Mouse (Mus musculus): ENCODE data around the gene Slitrk1. TPM values are rescaled to one million over a fixed set of nuclear protein-coding genes. Genes with fewer than 3 reads are reported as not detected.

Gene Slitrk1
- polyA plus RNA-seq, 1 experiment: 0.20 TPM

- Histone ChIP-seq H3K36me3 (ENCODE audit: control insufficient read depth, insufficient read depth) (no peaks in the 10 kb centered on the region), H3K79me2 (ENCODE audit: control insufficient read depth, insufficient read depth) (no peaks in the 10 kb centered on the region), H3ac (ENCODE audit: control insufficient read depth, insufficient read length) (no peak overlapping the region), H3K27me3 (ENCODE audit: control insufficient read depth, insufficient read depth, insufficient read length) (no peaks in the 10 kb centered on the region), H3K4me3 (peak overlapping the region; percentile 18), H3K4me2 (ENCODE audit: low read depth) (peak overlapping the region; percentile 66)
- TF ChIP-seq POLR2A (IDR thresholded peaks at IDR 0.05; ENCODE audit: insufficient read length, low read depth) (no peak), SRF (IDR thresholded peaks at IDR 0.05; ENCODE audit: control insufficient read depth, insufficient read length, low read depth) (no peak), TCF3 (IDR thresholded peaks at IDR 0.05; ENCODE audit: insufficient read length, low read depth) (no peak), E2F4 (IDR thresholded peaks at IDR 0.05; ENCODE audit: insufficient read depth) (no peak), TCF12 (IDR thresholded peaks at IDR 0.05; ENCODE audit: insufficient read depth, poor library complexity, severe bottlenecking) (no peak), MAX (IDR thresholded peaks at IDR 0.05; ENCODE audit: low read depth) (no peak), USF1 (IDR thresholded peaks at IDR 0.05; ENCODE audit: low read depth) (no peak), POLR2AphosphoS2 (IDR thresholded peaks at IDR 0.05; ENCODE audit: insufficient read length, low read depth) (no peak), MYOD1 (IDR thresholded peaks at IDR 0.05; ENCODE audit: control insufficient read depth in 1 of 3, insufficient read length in 2 of 3, low read depth in 2 of 3) (no peak), CEBPB (IDR thresholded peaks at IDR 0.05; ENCODE audit: insufficient read depth, poor library complexity, severe bottlenecking) (no peak), MYOG (IDR thresholded peaks at IDR 0.05; ENCODE audit: control insufficient read depth in 1 of 3, insufficient read depth in 1 of 3, insufficient read length in 2 of 3, low read depth in 2 of 3) (no peak), REST (IDR thresholded peaks at IDR 0.05; ENCODE audit: insufficient read depth, insufficient read length) (no peak)
Observed at GRCm38 (mm10) chr14:108911138-108911841, 2.7 kb downstream of the Slitrk1 start.

- no peaks in the 10 kb centered on the region for H3K79me2 ChIP-seq (ENCODE audit: control insufficient read depth, insufficient read depth)
- H3K36me3 ChIP-seq (ENCODE audit: control insufficient read depth, insufficient read depth): no peaks in the 10 kb centered on the region
- peak overlapping the region; percentile 66 for H3K4me2 ChIP-seq (ENCODE audit: low read depth)
- H3K27me3 ChIP-seq (ENCODE audit: control insufficient read depth, insufficient read depth, insufficient read length): no peaks in the 10 kb centered on the region
- H3ac ChIP-seq (ENCODE audit: control insufficient read depth, insufficient read length): no peak overlapping the region
- peak overlapping the region; percentile 18 for H3K4me3 ChIP-seq
- TF ChIP-seq REST (IDR thresholded peaks at IDR 0.05; ENCODE audit: insufficient read depth, insufficient read length) (no peak), USF1 (IDR thresholded peaks at IDR 0.05; ENCODE audit: low read depth) (no peak), TCF3 (IDR thresholded peaks at IDR 0.05; ENCODE audit: insufficient read length, low read depth) (no peak), MYOD1 (IDR thresholded peaks at IDR 0.05; ENCODE audit: control insufficient read depth in 1 of 3, insufficient read length in 2 of 3, low read depth in 2 of 3) (no peak), TCF12 (IDR thresholded peaks at IDR 0.05; ENCODE audit: insufficient read depth, poor library complexity, severe bottlenecking) (no peak), POLR2A (IDR thresholded peaks at IDR 0.05; ENCODE audit: insufficient read length, low read depth) (no peak), POLR2AphosphoS2 (IDR thresholded peaks at IDR 0.05; ENCODE audit: insufficient read length, low read depth) (no peak), CEBPB (IDR thresholded peaks at IDR 0.05; ENCODE audit: insufficient read depth, poor library complexity, severe bottlenecking) (no peak), SRF (IDR thresholded peaks at IDR 0.05; ENCODE audit: control insufficient read depth, insufficient read length, low read depth) (no peak), E2F4 (IDR thresholded peaks at IDR 0.05; ENCODE audit: insufficient read depth) (no peak), MYOG (IDR thresholded peaks at IDR 0.05; ENCODE audit: control insufficient read depth in 1 of 3, insufficient read depth in 1 of 3, insufficient read length in 2 of 3, low read depth in 2 of 3) (no peak), MAX (IDR thresholded peaks at IDR 0.05; ENCODE audit: low read depth) (no peak)
Observed at GRCm38 (mm10) chr14:108910449-108911137, 3.4 kb downstream of the Slitrk1 start.

- no peak overlapping the region for H3ac ChIP-seq (ENCODE audit: control insufficient read depth, insufficient read length)
- H3K4me3 ChIP-seq: no peak overlapping the region
- TF ChIP-seq REST (IDR thresholded peaks at IDR 0.05; ENCODE audit: insufficient read depth, insufficient read length) (no peak), POLR2AphosphoS2 (IDR thresholded peaks at IDR 0.05; ENCODE audit: insufficient read length, low read depth) (no peak), E2F4 (IDR thresholded peaks at IDR 0.05; ENCODE audit: insufficient read depth) (no peak), MAX (IDR thresholded peaks at IDR 0.05; ENCODE audit: low read depth) (no peak), MYOD1 (IDR thresholded peaks at IDR 0.05; ENCODE audit: control insufficient read depth in 1 of 3, insufficient read length in 2 of 3, low read depth in 2 of 3) (no peak), SRF (IDR thresholded peaks at IDR 0.05; ENCODE audit: control insufficient read depth, insufficient read length, low read depth) (no peak), CEBPB (IDR thresholded peaks at IDR 0.05; ENCODE audit: insufficient read depth, poor library complexity, severe bottlenecking) (no peak), TCF12 (IDR thresholded peaks at IDR 0.05; ENCODE audit: insufficient read depth, poor library complexity, severe bottlenecking) (no peak), POLR2A (IDR thresholded peaks at IDR 0.05; ENCODE audit: insufficient read length, low read depth) (no peak), MYOG (IDR thresholded peaks at IDR 0.05; ENCODE audit: control insufficient read depth in 1 of 3, insufficient read depth in 1 of 3, insufficient read length in 2 of 3, low read depth in 2 of 3) (no peak), TCF3 (IDR thresholded peaks at IDR 0.05; ENCODE audit: insufficient read length, low read depth) (no peak), USF1 (IDR thresholded peaks at IDR 0.05; ENCODE audit: low read depth) (no peak)
- H3K4me2 ChIP-seq (ENCODE audit: low read depth): no peak overlapping the region
- H3K27me3 ChIP-seq (ENCODE audit: control insufficient read depth, insufficient read depth, insufficient read length): no peaks in the 10 kb centered on the region
- no peaks in the 10 kb centered on the region for H3K79me2 ChIP-seq (ENCODE audit: control insufficient read depth, insufficient read depth)
- H3K36me3 ChIP-seq (ENCODE audit: control insufficient read depth, insufficient read depth): no peaks in the 10 kb centered on the region
Observed at GRCm38 (mm10) chr14:108909336-108909953, 4.5 kb downstream of the Slitrk1 start.

GRCm38 (mm10) chr14:108898601-108899000 lies 15.4 kb downstream of the Slitrk1 start:
- H3ac ChIP-seq (ENCODE audit: control insufficient read depth, insufficient read length): no peak overlapping the region

More at GRCm38 (mm10) chr14:108898601-108899000, 15.4 kb downstream of the Slitrk1 start:
- H3K79me2 ChIP-seq (ENCODE audit: control insufficient read depth, insufficient read depth): no peaks in the 10 kb centered on the region
- TF ChIP-seq TCF12 (IDR thresholded peaks at IDR 0.05; ENCODE audit: insufficient read depth, poor library complexity, severe bottlenecking) (no peak), MYOD1 (IDR thresholded peaks at IDR 0.05; ENCODE audit: control insufficient read depth in 1 of 3, insufficient read length in 2 of 3, low read depth in 2 of 3) (no peak), TCF3 (IDR thresholded peaks at IDR 0.05; ENCODE audit: insufficient read length, low read depth) (no peak), CEBPB (IDR thresholded peaks at IDR 0.05; ENCODE audit: insufficient read depth, poor library complexity, severe bottlenecking) (no peak), MYOG (IDR thresholded peaks at IDR 0.05; ENCODE audit: control insufficient read depth in 1 of 3, insufficient read depth in 1 of 3, insufficient read length in 2 of 3, low read depth in 2 of 3) (no peak), POLR2AphosphoS2 (IDR thresholded peaks at IDR 0.05; ENCODE audit: insufficient read length, low read depth) (no peak), MAX (IDR thresholded peaks at IDR 0.05; ENCODE audit: low read depth) (no peak), REST (IDR thresholded peaks at IDR 0.05; ENCODE audit: insufficient read depth, insufficient read length) (no peak)
- H3K27me3 ChIP-seq (ENCODE audit: control insufficient read depth, insufficient read depth, insufficient read length): no peaks in the 10 kb centered on the region
- H3K4me2 ChIP-seq (ENCODE audit: low read depth): no peak overlapping the region
- H3K36me3 ChIP-seq (ENCODE audit: control insufficient read depth, insufficient read depth): no peaks in the 10 kb centered on the region
- H3K4me3 ChIP-seq: no peak overlapping the region

Data from myocyte (in vitro differentiated cells).